Mouse (Mus musculus) neural tube, embryonic 11.5 days (tissue): ENCODE data around the gene Map4k3. TPM values are rescaled to one million over a fixed set of nuclear protein-coding genes. Genes with fewer than 3 reads are reported as not detected.

Experiments used
- ATAC-seq: fragments of 200-750 bp; cut with Nextera tagmentation; 2 replicates; pipeline ENCODE4 v1.8.0; 2017; ENCODE audit warnings: moderate number of reproducible peaks, mild to moderate bottlenecking, moderate TSS enrichment, moderate library complexity; ENCODE audit not compliant: insufficient read depth, low FRiP score, low TSS enrichment
- DNase-seq: peaks from one replicate; pipeline ENCODE4 v3.0.0-alpha.2; 2015; ENCODE audit warnings: low spot score
- H3K27ac ChIP-seq: fragments of 300-500 bp; sonication (generic); 2 replicates; pipeline ENCODE4 v1.5.1; 2014; ENCODE audit warnings: low read depth, mild to moderate bottlenecking, low read length
- H3K27me3 ChIP-seq: fragments of 300-500 bp; sonication (generic); 2 replicates; pipeline ENCODE4 v1.6.1; 2014; ENCODE audit warnings: mild to moderate bottlenecking, low read length, mixed read lengths; ENCODE audit not compliant: control insufficient read depth, insufficient read depth
- H3K36me3 ChIP-seq: fragments of 300-500 bp; sonication (generic); 2 replicates; pipeline ENCODE4 v1.6.1; 2014; ENCODE audit warnings: mild to moderate bottlenecking, low read length, moderate library complexity, mixed read lengths; ENCODE audit not compliant: control insufficient read depth, insufficient read depth
- H3K4me1 ChIP-seq: fragments of 300-500 bp; sonication (generic); 2 replicates; pipeline ENCODE4 v1.6.1; 2014; ENCODE audit warnings: low read length, mixed read lengths; ENCODE audit not compliant: control insufficient read depth, insufficient read depth
- H3K4me2 ChIP-seq: fragments of 300-500 bp; sonication (generic); 2 replicates; pipeline ENCODE4 v1.6.1; 2014; ENCODE audit warnings: low read depth, mild to moderate bottlenecking, moderate library complexity
- H3K4me3 ChIP-seq: fragments of 300-500 bp; sonication (generic); 2 replicates; pipeline ENCODE4 v1.5.1; 2014; ENCODE audit warnings: low read depth, low read length
- H3K9ac ChIP-seq: fragments of 300-500 bp; sonication (generic); 2 replicates; pipeline ENCODE4 v1.6.1; 2014; ENCODE audit warnings: mild to moderate bottlenecking, low read length
- H3K9me3 ChIP-seq: fragments of 300-500 bp; sonication (generic); 2 replicates; pipeline ENCODE4 v1.6.1; 2016; ENCODE audit warnings: low read length; ENCODE audit not compliant: control insufficient read depth
- WGBS: fragments of 180-500 bp; shearing (Covaris S2); extraction: QIAGEN DNeasy Blood & Tissue Kit; methylation state at CpG from one replicate; pipeline ENCODE4 v1.1.7; 2014; 5-methylcytosine and 5-hydroxymethylcytosine counted together
- polyA plus RNA-seq: library from polyadenylated mRNA; unstranded; fragments of >200 nt; fragmentation: Nextera tagmentation; extraction: Ambion mirVana; gene quantifications from 2 replicates; pipeline ENCODE4 v1.2.1, GENCODE M21; 2014

Gene Map4k3
- polyA plus RNA-seq, 1 experiment from 2014 or later: 31.8 TPM

DNA sequence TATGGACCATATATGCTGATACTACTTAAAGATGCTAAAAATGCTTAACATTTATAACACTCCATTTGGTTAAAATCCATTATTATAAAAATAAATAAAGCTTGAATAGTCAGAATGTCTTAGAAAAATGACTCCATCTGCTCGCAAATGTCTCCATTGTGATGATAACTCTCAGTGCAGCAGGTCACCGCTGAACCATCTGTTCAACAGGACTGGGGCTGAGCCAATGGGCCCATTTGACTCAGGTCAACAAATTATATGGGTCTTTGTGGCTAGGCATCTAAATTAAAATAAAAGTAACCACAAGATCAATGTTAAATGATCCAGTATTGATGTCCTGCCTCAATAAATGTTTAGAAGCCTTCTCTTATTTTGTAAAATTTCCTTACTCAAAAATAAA is 68.1 kb downstream of the Map4k3 start:
- Histone ChIP-seq H3K27me3 (no peaks in the 10 kb centered on the region), H3K4me2 (no peak overlapping the region), H3K36me3 (no peaks in the 10 kb centered on the region), H3K4me1 (peaks cover 2% of the 10 kb centered on the region; the same call in 1 of the 2 replicates), H3K9ac (no peak overlapping the region), H3K27ac (no peak overlapping the region), H3K9me3 (no peaks in the 10 kb centered on the region), H3K4me3 (no peak overlapping the region)
- peak; percentile 56 for ATAC-seq
- WGBS: 63% methylated on average over 2 of the region's 2 CpGs
- no peak for DNase-seq

DNA sequence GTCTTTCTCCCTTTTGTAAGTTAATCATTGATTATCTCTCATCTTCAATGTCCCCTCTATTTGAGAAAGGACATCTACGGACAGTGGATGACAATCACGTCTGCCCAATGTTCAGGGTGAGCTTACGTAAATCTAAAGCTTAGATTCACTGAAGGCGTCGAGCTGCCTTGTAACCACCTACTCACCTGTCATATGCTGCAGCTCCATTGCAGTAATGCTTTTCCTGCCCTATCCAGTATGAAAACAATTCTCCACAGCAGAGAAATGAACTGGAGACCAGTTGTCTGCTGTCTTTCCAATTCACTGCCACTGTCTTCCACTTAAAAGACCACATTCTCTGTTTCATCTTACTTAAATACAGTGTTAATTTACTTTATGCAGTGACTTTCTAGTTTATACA is 68.5 kb downstream of the Map4k3 start:
- Histone ChIP-seq H3K27ac (no peak overlapping the region), H3K4me2 (no peak overlapping the region), H3K9me3 (no peaks in the 10 kb centered on the region), H3K4me3 (no peak overlapping the region), H3K27me3 (no peaks in the 10 kb centered on the region), H3K9ac (no peak overlapping the region), H3K4me1 (peaks cover 2% of the 10 kb centered on the region; the same call in 1 of the 2 replicates), H3K36me3 (no peaks in the 10 kb centered on the region)
- ATAC-seq (no peak), DNase-seq (no peak)
- 86% methylated on average over 5 of the region's 5 CpGs for WGBS

DNA sequence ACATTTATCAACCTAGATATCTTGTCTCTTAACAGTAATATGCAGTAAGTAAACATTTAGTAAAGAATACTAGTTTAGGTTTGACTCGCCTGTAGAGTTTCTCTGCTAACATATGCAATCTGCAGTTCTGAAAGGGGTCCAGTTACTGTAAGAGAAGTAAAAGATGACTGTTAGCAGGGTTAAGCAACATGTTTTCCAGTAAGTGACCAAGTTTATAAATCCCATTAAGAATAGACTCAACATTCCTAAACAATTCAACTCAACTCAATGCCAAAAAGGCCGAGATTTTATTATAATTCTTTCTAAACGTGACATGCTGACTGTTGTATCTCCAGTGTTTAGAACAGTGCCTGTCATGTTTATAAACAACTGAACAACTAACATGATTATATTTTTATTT is 74.0 kb downstream of the Map4k3 start:
- H3K27me3 ChIP-seq: no peaks in the 10 kb centered on the region
- H3K9ac ChIP-seq: no peak overlapping the region
- ATAC-seq (no peak), DNase-seq (no peak)
- no peaks in the 10 kb centered on the region for H3K36me3 ChIP-seq
- no peak overlapping the region for H3K4me2 ChIP-seq
- H3K4me3 ChIP-seq: no peak overlapping the region
- no peaks in the 10 kb centered on the region for H3K4me1 ChIP-seq
- WGBS: 90% methylated on average over 3 of the region's 3 CpGs
- H3K9me3 ChIP-seq: no peaks in the 10 kb centered on the region
- no peak overlapping the region for H3K27ac ChIP-seq

DNA sequence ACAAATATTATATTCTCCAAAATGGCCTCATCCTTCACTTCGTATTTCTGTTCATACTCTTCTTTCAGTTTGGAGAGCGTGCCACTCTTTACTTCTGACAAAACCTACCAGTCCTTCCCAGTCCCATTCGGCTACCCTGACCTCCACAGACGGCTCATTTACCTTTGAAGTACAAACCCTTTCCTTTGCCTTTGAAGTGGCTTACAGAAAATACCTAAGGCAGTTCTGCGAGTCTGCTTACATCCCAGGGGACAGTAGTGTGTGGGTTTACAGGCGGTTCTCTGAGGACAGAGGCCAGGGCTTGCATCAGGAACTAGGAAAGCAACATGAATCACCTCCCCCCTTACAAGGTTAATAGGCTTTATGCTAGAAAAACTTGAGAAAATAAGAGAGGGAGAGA is 75.5 kb downstream of the Map4k3 start:
- no peak overlapping the region for H3K4me2 ChIP-seq
- no peaks in the 10 kb centered on the region for H3K9me3 ChIP-seq
- H3K4me1 ChIP-seq: no peaks in the 10 kb centered on the region
- H3K27me3 ChIP-seq: no peaks in the 10 kb centered on the region
- no peak overlapping the region for H3K4me3 ChIP-seq
- H3K9ac ChIP-seq: no peak overlapping the region
- DNase-seq: no peak
- WGBS: 67% methylated on average over 6 of the region's 6 CpGs
- no peak overlapping the region for H3K27ac ChIP-seq
- ATAC-seq: no peak
- H3K36me3 ChIP-seq: no peaks in the 10 kb centered on the region

DNA sequence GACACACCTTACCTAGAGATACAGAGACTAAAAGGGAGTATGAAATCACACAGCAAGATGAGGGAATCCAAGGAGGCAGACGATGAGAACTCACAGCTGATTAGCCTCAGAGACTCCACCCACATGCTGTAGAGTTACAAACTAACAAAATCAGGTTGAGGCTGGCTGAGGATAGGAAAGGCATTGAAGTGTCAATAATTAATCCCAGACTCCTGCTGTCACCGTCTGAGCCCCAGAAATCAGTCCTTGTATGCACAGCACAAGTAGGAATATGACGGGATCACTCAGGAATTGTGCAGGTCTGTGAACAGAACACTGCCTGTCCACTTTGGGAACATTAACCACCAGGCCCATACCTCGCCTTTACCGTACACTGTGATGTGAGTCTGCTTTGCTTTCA is 81.4 kb downstream of the Map4k3 start:
- Histone ChIP-seq H3K4me2 (no peak overlapping the region), H3K36me3 (0 out of 2 replicates have a peak, but pooled peaks cover 3% of the 10 kb centered on the region), H3K4me1 (no peaks in the 10 kb centered on the region), H3K4me3 (no peak overlapping the region), H3K27me3 (no peaks in the 10 kb centered on the region), H3K9ac (no peak overlapping the region), H3K9me3 (no peaks in the 10 kb centered on the region), H3K27ac (no peak overlapping the region)
- ATAC-seq: no peak
- WGBS: 82% methylated on average over 5 of the region's 5 CpGs
- DNase-seq: no peak

DNA sequence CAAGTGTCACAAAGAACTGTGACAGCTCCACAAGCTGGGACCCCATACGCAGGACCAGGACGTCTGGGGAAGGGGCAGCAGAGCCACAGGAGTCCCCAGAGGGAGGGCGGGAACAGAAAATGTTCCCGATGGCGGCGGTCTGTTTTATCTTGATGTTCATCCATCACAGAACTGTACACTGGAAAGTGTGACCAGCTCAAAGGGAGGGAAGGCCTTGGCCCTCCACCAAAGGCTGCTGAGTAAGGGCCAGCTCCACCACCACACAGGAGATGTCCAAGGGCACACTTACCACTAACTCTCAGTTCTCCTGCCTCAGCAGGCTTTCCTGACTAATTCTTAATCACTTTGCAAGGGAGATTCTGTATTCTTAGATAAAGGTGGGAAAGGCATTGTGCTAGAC is 82.2 kb downstream of the Map4k3 start:
- H3K27me3 ChIP-seq: no peaks in the 10 kb centered on the region
- 0 out of 2 replicates have a peak, but pooled peaks cover 3% of the 10 kb centered on the region for H3K36me3 ChIP-seq
- no peak overlapping the region for H3K27ac ChIP-seq
- H3K4me2 ChIP-seq: no peak overlapping the region
- H3K4me1 ChIP-seq: no peaks in the 10 kb centered on the region
- DNase-seq: no peak
- no peak for ATAC-seq
- H3K9ac ChIP-seq: no peak overlapping the region
- 86% methylated on average over 6 of the region's 6 CpGs for WGBS
- no peak overlapping the region for H3K4me3 ChIP-seq
- no peaks in the 10 kb centered on the region for H3K9me3 ChIP-seq

DNA sequence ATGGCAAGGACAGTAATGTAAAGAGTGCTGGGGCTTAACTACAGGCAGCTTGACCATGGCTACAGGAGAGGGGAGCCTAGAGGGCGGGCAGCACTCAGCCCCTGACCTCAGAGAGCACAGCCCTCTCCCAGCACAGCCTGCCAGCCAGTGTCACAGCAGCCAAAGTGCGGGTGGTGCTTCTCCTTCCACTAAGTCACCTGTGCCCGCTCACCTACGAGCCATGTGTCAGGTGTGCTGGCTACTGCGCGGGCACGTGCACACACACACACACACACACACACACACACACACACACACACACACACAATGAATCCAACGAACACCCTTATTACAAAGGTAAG is 82.6 kb downstream of the Map4k3 start:
- no peaks in the 10 kb centered on the region for H3K27me3 ChIP-seq
- ATAC-seq: no peak
- H3K4me3 ChIP-seq: no peak overlapping the region
- no peaks in the 10 kb centered on the region for H3K9me3 ChIP-seq
- DNase-seq: no peak
- no peaks in the 10 kb centered on the region for H3K4me1 ChIP-seq
- H3K9ac ChIP-seq: no peak overlapping the region
- no peak overlapping the region for H3K4me2 ChIP-seq
- 97% methylated on average over 8 of the region's 8 CpGs for WGBS
- H3K27ac ChIP-seq: no peak overlapping the region
- H3K36me3 ChIP-seq: 0 out of 2 replicates have a peak, but pooled peaks cover 3% of the 10 kb centered on the region

DNA sequence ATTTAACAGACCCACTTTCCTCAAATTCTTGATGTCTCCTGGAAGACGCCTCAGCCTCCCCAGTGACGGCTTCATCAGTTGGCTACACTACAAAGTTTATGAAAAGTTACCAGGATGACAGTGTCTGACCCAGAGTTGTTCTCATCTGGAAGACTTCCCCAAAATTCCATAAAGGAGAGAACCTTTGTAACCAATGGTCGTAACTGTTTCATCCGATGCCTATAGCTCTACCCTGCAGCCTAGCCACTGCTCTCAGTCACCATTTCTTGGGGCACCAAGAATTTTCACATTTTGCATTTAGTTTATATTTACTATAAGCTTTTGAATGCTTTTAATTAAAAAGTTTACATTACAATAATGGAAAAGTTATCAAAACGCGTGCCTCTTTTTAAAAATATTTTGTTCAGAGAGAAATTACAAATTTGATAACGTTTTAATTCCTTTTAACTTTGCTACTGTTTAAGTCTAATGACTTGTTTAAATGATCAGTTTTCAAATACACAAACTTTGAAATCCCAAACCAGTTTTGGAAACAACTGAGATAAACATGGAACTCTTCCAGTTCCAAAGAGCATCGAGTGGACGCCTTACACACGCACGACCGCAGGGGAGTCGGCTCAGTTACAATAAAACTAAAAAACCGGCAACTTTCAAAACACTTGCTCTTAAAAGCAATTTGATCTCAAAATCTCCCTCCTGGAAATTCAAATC is 83.1 kb downstream of the Map4k3 start:
- DNase-seq (no peak), ATAC-seq (no peak)
- Histone ChIP-seq H3K27ac (no peak overlapping the region), H3K9ac (no peak overlapping the region), H3K4me3 (no peak overlapping the region), H3K4me2 (no peak overlapping the region), H3K4me1 (no peaks in the 10 kb centered on the region), H3K27me3 (no peaks in the 10 kb centered on the region), H3K36me3 (0 out of 2 replicates have a peak, but pooled peaks cover 3% of the 10 kb centered on the region), H3K9me3 (no peaks in the 10 kb centered on the region)
- WGBS: 95% methylated on average over 14 of the region's 14 CpGs

DNA sequence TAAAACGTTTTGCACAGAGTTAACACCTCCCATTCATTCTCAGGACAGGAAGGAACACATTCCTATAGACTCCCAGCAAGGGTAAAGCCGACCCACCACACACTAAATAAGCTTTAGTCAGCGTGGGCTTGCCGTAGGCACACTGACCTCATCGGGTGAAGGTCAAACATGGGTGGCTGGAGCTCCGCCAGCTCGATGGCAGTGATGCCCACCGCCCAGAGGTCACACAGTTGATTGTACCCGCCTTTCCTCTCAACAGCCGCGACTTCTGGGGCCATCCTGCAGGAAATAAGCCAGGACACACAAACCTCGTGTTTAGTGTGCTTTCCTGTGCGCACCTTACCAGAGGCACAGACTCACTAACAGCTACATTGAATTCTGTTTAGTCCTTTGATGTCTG is 83.7 kb downstream of the Map4k3 start:
- 73% methylated on average over 13 of the region's 13 CpGs for WGBS
- no peak overlapping the region for H3K4me3 ChIP-seq
- H3K27me3 ChIP-seq: no peaks in the 10 kb centered on the region
- no peak for ATAC-seq
- H3K4me2 ChIP-seq: no peak overlapping the region
- no peaks in the 10 kb centered on the region for H3K9me3 ChIP-seq
- no peaks in the 10 kb centered on the region for H3K4me1 ChIP-seq
- 0 out of 2 replicates have a peak, but pooled peaks cover 3% of the 10 kb centered on the region for H3K36me3 ChIP-seq
- H3K9ac ChIP-seq: no peak overlapping the region
- DNase-seq: no peak
- no peak overlapping the region for H3K27ac ChIP-seq
